Mouse (Mus musculus) midbrain, postnatal 0 days (tissue): ENCODE measurements around the gene Ranbp9. TPM values are rescaled to one million over a fixed set of nuclear protein-coding genes. Genes with fewer than 3 reads are reported as not detected.

Experiments
- ATAC-seq: fragments of 200-750 bp; cut with Nextera tagmentation; 2 replicates; pipeline ENCODE4 v1.8.0; 2017; ENCODE audit warnings: moderate number of reproducible peaks, mild to moderate bottlenecking, moderate TSS enrichment, moderate library complexity; ENCODE audit not compliant: low FRiP score
- DNase-seq: peaks from one replicate; pipeline ENCODE4 v3.0.0-alpha.2; 2015; ENCODE audit warnings: low spot score
- H3K27ac ChIP-seq: fragments of 300-500 bp; sonication (generic); 2 replicates; pipeline ENCODE4 v1.5.1; 2014; ENCODE audit warnings: low read depth, mild to moderate bottlenecking, low read length, mixed read lengths
- H3K27me3 ChIP-seq: fragments of 300-500 bp; sonication (generic); 2 replicates; pipeline ENCODE4 v1.6.1; 2014; ENCODE audit warnings: low read length, control low read depth, mixed read lengths; ENCODE audit not compliant: insufficient read depth
- H3K36me3 ChIP-seq: fragments of 300-500 bp; sonication (generic); 2 replicates; pipeline ENCODE4 v1.6.1; 2014; ENCODE audit warnings: low read length, control low read depth, mixed read lengths; ENCODE audit not compliant: insufficient read depth
- H3K4me1 ChIP-seq: fragments of 300-500 bp; sonication (generic); 2 replicates; pipeline ENCODE4 v1.6.1; 2014; ENCODE audit warnings: mild to moderate bottlenecking, control low read depth, antibody characterized with exemption, low read length, mixed read lengths; ENCODE audit not compliant: insufficient read depth
- H3K4me2 ChIP-seq: fragments of 300-500 bp; sonication (generic); 2 replicates; pipeline ENCODE4 v1.6.1; 2014; ENCODE audit warnings: low read depth, mild to moderate bottlenecking, low read length, mixed read lengths; ENCODE audit not compliant: poor library complexity, severe bottlenecking
- H3K4me3 ChIP-seq: fragments of 300-500 bp; sonication (generic); 2 replicates; pipeline ENCODE4 v1.5.1; 2014; ENCODE audit warnings: low read depth, mild to moderate bottlenecking, low read length, moderate library complexity
- H3K9ac ChIP-seq: fragments of 300-500 bp; sonication (generic); replicated peaks from 2 replicates; pipeline ENCODE4 v1.6.1; 2014; ENCODE audit warnings: mild to moderate bottlenecking, low read length, moderate library complexity, mixed read lengths; ENCODE audit not compliant: poor library complexity, severe bottlenecking
- H3K9me3 ChIP-seq: fragments of 300-500 bp; sonication (generic); 2 replicates; pipeline ENCODE4 v1.6.1; 2016; ENCODE audit warnings: low read length, control low read depth
- CTCF ChIP-seq: IDR thresholded peaks from 2 replicates; pipeline ENCODE4 v1.5.1; 2016; ENCODE audit warnings: antibody characterized with exemption, mild to moderate bottlenecking
- WGBS: fragments of 180-500 bp; shearing (Covaris S2); extraction: QIAGEN DNeasy Blood & Tissue Kit; methylation state at CpG from one replicate; pipeline ENCODE4 v1.1.7; 2014; 5-methylcytosine and 5-hydroxymethylcytosine counted together
- polyA plus RNA-seq: library from polyadenylated mRNA; unstranded; fragments of >200 nt; fragmentation: Nextera tagmentation; extraction: Ambion mirVana; gene quantifications from 2 replicates; pipeline ENCODE4 v1.2.1, GENCODE M21; 2015
- total RNA-seq: library from RNA; depleted of rRNA; stranded (reverse); fragments of >200 nt; gene quantifications from 2 replicates; pipeline ENCODE4 v1.2.3, GENCODE M21; 2014

Ranbp9 gene
- total and polyA plus RNA-seq, 2 experiments from 2014 or later, result 11.7 to 43.7 TPM

- ATAC-seq, result no peak
- no peak overlapping the region for H3K4me3 ChIP-seq
- 87% methylated on average over 8 of the region's 8 CpGs for WGBS
Measured at GRCm38 (mm10) chr13:43514950-43515358, 33.9 kb upstream of the Ranbp9 start.

GRCm38 (mm10) chr13:43512736-43513135 lies 31.7 kb upstream of the Ranbp9 start:
- H3K27ac ChIP-seq, result no peak overlapping the region
- no peak overlapping the region for H3K4me2 ChIP-seq
- no peak for TF ChIP-seq CTCF
- H3K4me1 ChIP-seq, result 0 out of 2 replicates have a peak, but pooled peaks cover 3% of the 10 kb centered on the region
- H3K36me3 ChIP-seq, result no peaks in the 10 kb centered on the region
- DNase-seq (no peak), ATAC-seq (no peak)
- no peak overlapping the region for H3K9ac ChIP-seq
- no peaks in the 10 kb centered on the region for H3K27me3 ChIP-seq
- WGBS, result 92% methylated on average over 3 of the region's 3 CpGs
- H3K4me3 ChIP-seq, result no peak overlapping the region
- no peaks in the 10 kb centered on the region for H3K9me3 ChIP-seq

More at GRCm38 (mm10) chr13:43514950-43515358, 33.9 kb upstream of the Ranbp9 start:
- H3K9ac ChIP-seq, result no peak overlapping the region
- H3K9me3 ChIP-seq, result no peaks in the 10 kb centered on the region
- 0 out of 2 replicates have a peak, but pooled peaks cover 3% of the 10 kb centered on the region for H3K4me1 ChIP-seq
- DNase-seq, result no peak
- no peaks in the 10 kb centered on the region for H3K36me3 ChIP-seq
- no peak overlapping the region for H3K27ac ChIP-seq
- TF ChIP-seq CTCF, result no peak
- no peaks in the 10 kb centered on the region for H3K27me3 ChIP-seq
- no peak overlapping the region for H3K4me2 ChIP-seq

GRCm38 (mm10) chr13:43505798-43506197 lies 24.7 kb upstream of the Ranbp9 start:
- no peak overlapping the region for H3K9ac ChIP-seq
- no peak overlapping the region for H3K27ac ChIP-seq
- H3K9me3 ChIP-seq, result no peaks in the 10 kb centered on the region
- WGBS, result 95% methylated on average over 3 of the region's 3 CpGs
- H3K4me1 ChIP-seq, result no peaks in the 10 kb centered on the region
- H3K36me3 ChIP-seq, result no peaks in the 10 kb centered on the region
- no peak for ATAC-seq
- TF ChIP-seq CTCF, result no peak
- H3K27me3 ChIP-seq, result peaks cover 3% of the 10 kb centered on the region; the same call in 1 of the 2 replicates
- no peak for DNase-seq
- H3K4me3 ChIP-seq, result no peak overlapping the region
- H3K4me2 ChIP-seq, result no peak overlapping the region

- Histone ChIP-seq H3K27ac (peak overlapping the region; percentile 60), H3K9ac (no peak overlapping the region), H3K27me3 (peaks cover 3% of the 10 kb centered on the region; the same call in 1 of the 2 replicates), H3K36me3 (no peaks in the 10 kb centered on the region), H3K9me3 (no peaks in the 10 kb centered on the region), H3K4me2 (peak overlapping the region; percentile 36), H3K4me3 (no peak overlapping the region), H3K4me1 (no peaks in the 10 kb centered on the region)
- peak; percentile 63 for DNase-seq
- peak; percentile 55; the same call in 1 of the 2 replicates for ATAC-seq
- no peak for TF ChIP-seq CTCF
- under 1% methylated on average over 17 of the region's 19 CpGs for WGBS
Measured at GRCm38 (mm10) chr13:43503395-43503850, 22.3 kb upstream of the Ranbp9 start.

GRCm38 (mm10) chr13:43501601-43502000 lies 20.5 kb upstream of the Ranbp9 start:
- no peak overlapping the region for H3K27ac ChIP-seq
- DNase-seq, result no peak
- no peak for ATAC-seq
- no peak for TF ChIP-seq CTCF
- WGBS, result 66% methylated on average over 5 of the region's 5 CpGs
- no peak overlapping the region for H3K4me3 ChIP-seq
- no peaks in the 10 kb centered on the region for H3K27me3 ChIP-seq
- H3K4me2 ChIP-seq, result no peak overlapping the region
- no peaks in the 10 kb centered on the region for H3K36me3 ChIP-seq
- H3K4me1 ChIP-seq, result no peaks in the 10 kb centered on the region
- H3K9ac ChIP-seq, result no peak overlapping the region
- no peaks in the 10 kb centered on the region for H3K9me3 ChIP-seq

GRCm38 (mm10) chr13:43500483-43500850 lies 19.4 kb upstream of the Ranbp9 start:
- ATAC-seq (no peak), DNase-seq (no peak)
- Histone ChIP-seq H3K27ac (no peak overlapping the region), H3K9me3 (no peaks in the 10 kb centered on the region), H3K4me1 (no peaks in the 10 kb centered on the region), H3K36me3 (no peaks in the 10 kb centered on the region), H3K4me2 (no peak overlapping the region), H3K9ac (no peak overlapping the region), H3K27me3 (no peaks in the 10 kb centered on the region), H3K4me3 (no peak overlapping the region)
- WGBS, result 95% methylated on average over 4 of the region's 4 CpGs
- no peak for TF ChIP-seq CTCF
